Mouse (Mus musculus): Measurements from ENCODE around the gene Pex11a.

GRCm38 (mm10) chr7:79742659-79743536 is at the start of gene Pex11a, which contains the start of gene Wdr93:
- TF ChIP-seq POLR2A (IDR thresholded peaks at IDR 0.05; ENCODE audit: insufficient read depth, low read depth, low read length) (0 out of 2 replicates have a peak, but pooled peaks have one; percentile 17), EP300 (IDR thresholded peaks at IDR 0.05; ENCODE audit: insufficient read depth, low read depth, low read length) (no peak), CTCF (IDR thresholded peaks at IDR 0.05) (no peak)

Data from heart, adult 2 months (tissue).